Mouse (Mus musculus): ENCODE results near the gene Nkain2.
"Not testable (repeated sequence)": the region's sequence is repeated elsewhere in the genome, so short reads cannot be mapped to it uniquely, and the experiment has no call there.

Gene Nkain2

GRCm38 (mm10) chr10:32889652-32890506 is at the start of gene Nkain2:
TSS of gene Nkain2 (minus strand) at chr10:32890462.
- DNase-seq (ENCODE audit: low spot score), result no peak

GRCm38 (mm10) chr10:32939853-32940252 is 49.6 kb upstream of the Nkain2 start:
- DNase-seq (ENCODE audit: low spot score), result no peak

GRCm38 (mm10) chr10:32895093-32895492 is 4.8 kb upstream of the Nkain2 start:
- no peak for DNase-seq (ENCODE audit: low spot score)

GRCm38 (mm10) chr10:32890507-32891131 is 357 bp upstream of the Nkain2 start:
- no peak for DNase-seq (ENCODE audit: low spot score)

GRCm38 (mm10) chr10:32881977-32882376 is 8.3 kb downstream of the Nkain2 start:
- DNase-seq (ENCODE audit: low spot score), result no peak

GRCm38 (mm10) chr10:32870691-32871406 is 19.4 kb downstream of the Nkain2 start:
- DNase-seq (ENCODE audit: low spot score), result no peak

GRCm38 (mm10) chr10:32869541-32869940 is 20.7 kb downstream of the Nkain2 start:
- DNase-seq (ENCODE audit: low spot score), result no peak

- DNase-seq (ENCODE audit: low spot score), result no peak
Measured at GRCm38 (mm10) chr10:32815210-32815883, 74.9 kb downstream of the Nkain2 start.

- DNase-seq (ENCODE audit: low spot score), result no peak
Measured at GRCm38 (mm10) chr10:32796215-32796614, 94.0 kb downstream of the Nkain2 start.

- DNase-seq (ENCODE audit: low spot score), result no peak
Measured at GRCm38 (mm10) chr10:32790541-32790940, 99.7 kb downstream of the Nkain2 start.

- no peak for DNase-seq (ENCODE audit: low spot score)
Measured at GRCm38 (mm10) chr10:32782732-32783359, 107.4 kb downstream of the Nkain2 start.

GRCm38 (mm10) chr10:32738989-32739388 is 151.3 kb downstream of the Nkain2 start:
- no peak for DNase-seq (ENCODE audit: low spot score)

GRCm38 (mm10) chr10:32706579-32706978 is 183.7 kb downstream of the Nkain2 start:
- not testable (repeated sequence) for DNase-seq (ENCODE audit: low spot score)

GRCm38 (mm10) chr10:32696661-32697060 is 193.6 kb downstream of the Nkain2 start:
- DNase-seq (ENCODE audit: low spot score), result no peak

GRCm38 (mm10) chr10:32684548-32684947 is 205.7 kb downstream of the Nkain2 start:
- no peak for DNase-seq (ENCODE audit: low spot score)

GRCm38 (mm10) chr10:32640256-32640655 is 250.0 kb downstream of the Nkain2 start:
- DNase-seq (ENCODE audit: low spot score), result no peak

- DNase-seq (ENCODE audit: low spot score), result no peak
Measured at GRCm38 (mm10) chr10:32639173-32639572, 251.1 kb downstream of the Nkain2 start.

GRCm38 (mm10) chr10:32631043-32631442 is 259.2 kb downstream of the Nkain2 start:
- DNase-seq (ENCODE audit: low spot score), result no peak

- DNase-seq (ENCODE audit: low spot score), result no peak
Measured at GRCm38 (mm10) chr10:32604448-32604847, 285.8 kb downstream of the Nkain2 start.

- DNase-seq (ENCODE audit: low spot score), result no peak
Measured at GRCm38 (mm10) chr10:32602798-32603197, 287.5 kb downstream of the Nkain2 start.

- no peak for DNase-seq (ENCODE audit: low spot score)
Measured at GRCm38 (mm10) chr10:32594998-32595397, 295.3 kb downstream of the Nkain2 start.

GRCm38 (mm10) chr10:32577276-32577580 is 313.0 kb downstream of the Nkain2 start:
- DNase-seq (ENCODE audit: low spot score), result no peak
